8 mouse cellular contexts compared by ENCODE assay signal in the genomic region with DNA sequence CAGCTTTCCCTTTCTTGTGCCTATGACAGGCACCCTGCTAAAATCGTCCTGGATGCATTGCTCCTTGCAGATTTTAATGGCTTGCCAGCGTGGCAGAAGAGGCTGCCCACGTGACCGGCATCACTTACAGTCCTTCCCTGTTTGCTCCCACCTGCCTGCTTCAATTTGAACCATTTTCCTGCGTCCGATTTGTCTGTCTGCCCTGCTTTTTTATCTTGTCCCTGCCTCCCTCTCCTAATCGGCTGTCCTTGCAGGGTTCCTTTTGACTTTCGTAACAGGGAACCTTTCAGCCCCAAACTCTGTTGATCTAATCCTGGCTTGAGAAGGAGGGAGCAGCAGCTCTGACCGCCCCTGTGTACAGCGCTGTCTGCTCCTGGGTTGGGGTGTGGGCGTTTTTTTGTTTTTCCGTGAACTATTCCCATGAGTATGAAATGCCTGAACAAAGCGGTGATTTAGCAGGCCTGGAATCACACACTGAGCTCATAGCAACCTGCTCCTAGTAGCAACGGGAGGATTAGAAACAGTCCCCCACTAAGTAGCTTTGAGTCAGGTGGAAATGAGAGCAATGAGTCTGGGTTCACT. TPM values are rescaled to one million over a fixed set of nuclear protein-coding genes. Genes with fewer than 3 reads are reported as not detected.
A peak's percentile ranks its signal among the peaks of the same experiment; 100 is the strongest.
DNase-seq lines count a peak whose midpoint lies in the region; ATAC-seq lines count a peak whose summit lies in the region.

No protein-coding gene starts in this region.

- H3K36me3 ChIP-seq in kidney, embryonic 15.5 days = no peaks in the 10 kb centered on the region
- H3K36me3 ChIP-seq in heart, embryonic 11.5 days (ENCODE audit: control insufficient read depth, insufficient read depth, low read length) = no peaks in the 10 kb centered on the region
- no peaks in the 10 kb centered on the region for H3K36me3 ChIP-seq in midbrain, embryonic 13.5 days

- peaks cover 13% of the 10 kb centered on the region; the same call in 1 of the 2 replicates for H3K4me1 ChIP-seq in kidney, embryonic 15.5 days
- H3K4me1 ChIP-seq in heart, embryonic 11.5 days (ENCODE audit: control insufficient read depth, insufficient read depth, low read length) = 0 out of 2 replicates have a peak, but pooled peaks cover 3% of the 10 kb centered on the region
- peaks cover 16% of the 10 kb centered on the region for H3K4me1 ChIP-seq in midbrain, embryonic 13.5 days (replicated peaks)

- H3K4me3 ChIP-seq in kidney, embryonic 15.5 days (replicated peaks) = peak overlapping the region; percentile 31
- H3K4me3 ChIP-seq in heart, embryonic 11.5 days (ENCODE audit: low read depth, low read length) = peak overlapping the region; percentile 36
- H3K4me3 ChIP-seq in midbrain, embryonic 13.5 days (replicated peaks) = peak overlapping the region; percentile 39

- peak; percentile 80 for ATAC-seq in kidney, embryonic 15.5 days (replicated peaks; ENCODE audit: low FRiP score)
- ATAC-seq in heart, embryonic 11.5 days (replicated peaks; ENCODE audit: insufficient number of reproducible peaks, low FRiP score, low TSS enrichment) = peak; percentile 29
- ATAC-seq in midbrain, embryonic 13.5 days = peak; percentile 92

- H3K9me3 ChIP-seq in kidney, embryonic 15.5 days (replicated peaks) = no peaks in the 10 kb centered on the region
- H3K9me3 ChIP-seq in heart, embryonic 11.5 days (replicated peaks; ENCODE audit: control insufficient read depth, low read length) = no peaks in the 10 kb centered on the region
- no peaks in the 10 kb centered on the region for H3K9me3 ChIP-seq in midbrain, embryonic 13.5 days

- 4% methylated on average over 14 of the region's 14 CpGs for WGBS in kidney, embryonic 15.5 days
- WGBS in heart, embryonic 11.5 days (ENCODE audit: insufficient replicate concordance) = 7% methylated on average over 14 of the region's 14 CpGs
- WGBS in midbrain, embryonic 13.5 days = 0% methylated on average over 14 of the region's 14 CpGs

- no peak overlapping the region for H3K27ac ChIP-seq in kidney, embryonic 15.5 days
- peak overlapping the region; percentile 37; the same call in 1 of the 2 replicates for H3K27ac ChIP-seq in heart, embryonic 11.5 days (ENCODE audit: low read depth, low read length)
- peak overlapping the region; percentile 78 for H3K27ac ChIP-seq in midbrain, embryonic 13.5 days

- no peaks in the 10 kb centered on the region for H3K27me3 ChIP-seq in kidney, embryonic 15.5 days
- 0 out of 2 replicates have a peak, but pooled peaks cover 3% of the 10 kb centered on the region for H3K27me3 ChIP-seq in heart, embryonic 11.5 days (ENCODE audit: control insufficient read depth, insufficient read depth, low read length)
- 0 out of 2 replicates have a peak, but pooled peaks cover 8% of the 10 kb centered on the region for H3K27me3 ChIP-seq in midbrain, embryonic 13.5 days

- DNase-seq in kidney, adult 11 months = no peak
- peak; percentile 49 to 50 for DNase-seq in cerebellum, postnatal 10 days
- DNase-seq in layer of hippocampus, postnatal 36 days = peak; percentile 20 to 35
- peak; percentile 15 for DNase-seq in testis, postnatal 14 days (ENCODE audit: low spot score)
- no peak for DNase-seq in ovary, postnatal 36 days (ENCODE audit: low spot score)

- peak overlapping the region; percentile 59 for H3K4me2 ChIP-seq in kidney, embryonic 15.5 days
- peak overlapping the region; percentile 66 for H3K4me2 ChIP-seq in heart, embryonic 11.5 days
- H3K4me2 ChIP-seq in midbrain, embryonic 13.5 days (replicated peaks) = peak overlapping the region; percentile 67

- no peak overlapping the region for H3K9ac ChIP-seq in kidney, embryonic 15.5 days
- H3K9ac ChIP-seq in heart, embryonic 11.5 days (ENCODE audit: low read depth, low read length) = peak overlapping the region; percentile 65
- peak overlapping the region; percentile 48 for H3K9ac ChIP-seq in midbrain, embryonic 13.5 days (replicated peaks)

RNA-seq across cellular contexts. Expression of a gene that starts 51.2 kb away (rescaled TPM):
- polyA plus RNA-seq in kidney, embryonic 15.5 days (2015; fragmentation: Nextera tagmentation; extraction: Ambion mirVana) = 15.5 TPM in 2 replicates
- polyA plus RNA-seq in heart, embryonic 11.5 days (2014; fragmentation: Nextera tagmentation; extraction: Ambion mirVana) = 18.6 and 20.6 TPM in 2 replicates
- total RNA-seq in layer of hippocampus, postnatal 36 days (2021) = 100 to 1,000 TPM; 117 to 123 TPM
- polyA plus RNA-seq in midbrain, embryonic 13.5 days (2015; fragmentation: Nextera tagmentation; extraction: Ambion mirVana) = 35.1 and 36.2 TPM in 2 replicates

Comparison
In these comparisons a context has a peak if more than half of its experiments do, and no peak if none do; other contexts are left out.
1. ATAC-seq: peak in every context shown above with its lines; median percentile 92 in midbrain, embryonic 13.5 days; 80 in kidney, embryonic 15.5 days; 29 in heart, embryonic 11.5 days.
2. DNase-seq: peak in cerebellum, postnatal 10 days (2 of 2), layer of hippocampus, postnatal 36 days (2 of 2) and testis, postnatal 14 days (single experiment); none in kidney, adult 11 months (single experiment) and ovary, postnatal 36 days (single experiment).
3. Peak in every context shown above with its lines, with median percentiles within 50 percentile points of each other: H3K4me2 ChIP-seq and H3K4me3 ChIP-seq.